Mouse (Mus musculus) lung, postnatal 0 days (tissue): ENCODE measurements around the gene Vsig4.

Experiments
- CTCF ChIP-seq: IDR thresholded peaks from 2 replicates; pipeline ENCODE4 v1.5.1; 2016; ENCODE audit warnings: antibody characterized with exemption, mild to moderate bottlenecking
- EP300 ChIP-seq: IDR thresholded peaks from 2 replicates; pipeline ENCODE4 v1.6.1; 2016; ENCODE audit warnings: antibody characterized with exemption, mild to moderate bottlenecking, control low read depth

DNA sequence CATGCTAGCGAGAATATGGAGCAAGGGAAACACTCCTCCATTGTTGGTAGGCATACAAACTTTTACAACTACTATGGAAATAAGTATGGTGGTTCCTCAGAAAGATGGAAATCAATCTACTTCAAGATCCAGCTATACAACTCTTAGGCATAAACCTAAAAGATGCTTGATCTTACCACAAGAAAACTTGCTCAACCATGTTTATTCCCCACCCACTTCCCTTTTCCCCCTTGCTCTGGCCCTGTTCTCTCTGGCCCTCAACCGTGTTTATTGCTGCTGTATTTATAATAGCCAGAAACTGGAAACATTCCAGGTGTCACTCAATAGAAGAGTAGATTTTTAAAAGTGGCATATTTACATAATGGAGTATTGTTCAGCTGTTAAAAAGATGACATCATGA is 45.9 kb upstream of the Vsig4 start:
- TF ChIP-seq CTCF (no peak), EP300 (0 out of 2 replicates have a peak, but pooled peaks have one; percentile 15)
